Mouse (Mus musculus): ENCODE data around the gene Gm5134. TPM values are rescaled to one million over a fixed set of nuclear protein-coding genes. Genes with fewer than 3 reads are reported as not detected.

Gm5134 gene
- polyA plus RNA-seq, 1 experiment from 2014 or later: not detected

DNA sequence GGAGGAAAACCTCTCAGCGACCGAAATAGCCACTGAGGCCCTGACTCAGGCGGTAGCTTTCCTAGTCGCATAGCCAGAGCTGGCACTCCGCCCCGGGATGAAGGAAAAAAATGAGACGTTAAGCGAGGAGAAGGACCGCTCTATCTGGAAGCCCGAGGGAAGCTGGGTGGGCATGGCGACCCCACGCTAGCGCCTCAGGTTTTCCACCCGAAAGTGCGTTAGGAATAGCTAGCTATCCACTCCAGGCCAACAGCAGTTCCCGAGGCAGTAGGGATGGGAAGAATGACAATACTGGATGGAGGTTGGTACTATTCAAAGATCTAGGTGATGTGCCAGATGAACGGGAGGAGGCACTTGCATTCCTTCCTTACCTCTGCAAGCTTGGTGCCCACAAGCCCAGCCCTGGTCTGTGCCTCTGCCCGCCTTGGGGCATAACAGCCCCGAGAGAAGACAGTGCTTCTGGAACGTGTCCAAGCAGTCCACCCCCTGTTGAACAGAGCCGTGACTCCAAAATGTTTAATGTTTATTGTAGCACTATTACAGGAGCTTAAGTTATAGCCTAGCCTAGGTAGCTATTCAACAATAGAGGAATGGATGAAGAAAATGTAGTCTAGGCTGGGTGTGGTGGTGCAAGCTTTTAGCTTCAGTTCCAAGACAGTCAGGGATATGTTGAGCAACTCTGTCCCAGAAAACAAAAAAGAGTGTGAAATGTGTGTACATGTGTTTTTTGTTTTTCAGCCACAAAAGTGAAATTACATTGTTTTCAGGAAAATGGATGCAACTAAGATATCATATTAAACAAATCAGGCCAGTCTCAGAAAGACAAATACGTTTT is 32.4 kb upstream of the Gm5134 start:
- 7% methylated on average over 22 of the region's 22 CpGs for WGBS

DNA sequence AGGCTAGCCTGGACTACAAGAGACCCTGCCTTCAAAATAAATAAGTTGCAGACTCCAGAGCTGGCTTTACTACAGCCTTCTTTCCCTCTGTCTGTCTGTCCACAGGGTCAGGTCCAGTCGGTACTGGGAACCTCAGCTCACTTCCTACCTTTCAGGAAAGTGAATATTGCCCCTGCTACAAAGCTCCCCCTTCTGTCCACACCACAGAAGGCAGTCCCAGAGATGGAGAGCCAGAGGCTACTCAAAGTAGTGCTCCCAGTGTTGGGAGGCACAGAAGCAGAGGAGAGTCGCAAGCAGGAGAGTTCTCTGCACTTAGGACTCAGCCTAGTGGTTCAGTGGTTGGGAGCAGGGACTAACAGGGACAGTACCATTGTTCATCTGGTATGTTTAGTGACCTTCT is 30.0 kb upstream of the Gm5134 start:
- DNase-seq (ENCODE audit: low spot score) (no peak), ATAC-seq (replicated peaks; ENCODE audit: low FRiP score) (no peak)
- Histone ChIP-seq H3K27me3 (ENCODE audit: control insufficient read depth, insufficient read depth, low read length) (no peaks in the 10 kb centered on the region), H3K4me2 (ENCODE audit: low read depth, low read length, severe bottlenecking) (no peak overlapping the region), H3K36me3 (ENCODE audit: control insufficient read depth, insufficient read depth, low read length) (no peaks in the 10 kb centered on the region; the same call in 1 of the 2 replicates), H3K4me1 (replicated peaks; ENCODE audit: control insufficient read depth, insufficient read depth, low read length) (peaks cover 3% of the 10 kb centered on the region; the same call in 1 of the 2 replicates), H3K9me3 (ENCODE audit: control insufficient read depth, low read length) (no peaks in the 10 kb centered on the region), H3K4me3 (ENCODE audit: low read depth, low read length) (no peak overlapping the region), H3K27ac (ENCODE audit: low read depth, low read length) (no peak overlapping the region), H3K9ac (ENCODE audit: low read length) (no peak overlapping the region)
- 70% methylated on average over 2 of the region's 2 CpGs for WGBS

More for the DNA sequence above, 32.4 kb upstream of the Gm5134 start:
- no peaks in the 10 kb centered on the region; the same call in 1 of the 2 replicates for H3K36me3 ChIP-seq (ENCODE audit: control insufficient read depth, insufficient read depth, low read length)
- ATAC-seq (replicated peaks; ENCODE audit: low FRiP score) (peak; percentile 40; the same call in 1 of the 2 replicates), DNase-seq (ENCODE audit: low spot score) (no peak)
- peaks cover 3% of the 10 kb centered on the region; the same call in 1 of the 2 replicates for H3K4me1 ChIP-seq (replicated peaks; ENCODE audit: control insufficient read depth, insufficient read depth, low read length)
- H3K9ac ChIP-seq (ENCODE audit: low read length): peak overlapping the region; percentile 96
- peak overlapping the region; percentile 77 for H3K4me2 ChIP-seq (ENCODE audit: low read depth, low read length, severe bottlenecking)
- peak overlapping the region; percentile 92 for H3K27ac ChIP-seq (ENCODE audit: low read depth, low read length)
- no peaks in the 10 kb centered on the region for H3K27me3 ChIP-seq (ENCODE audit: control insufficient read depth, insufficient read depth, low read length)
- peak overlapping the region; percentile 78 for H3K4me3 ChIP-seq (ENCODE audit: low read depth, low read length)
- H3K9me3 ChIP-seq (ENCODE audit: control insufficient read depth, low read length): no peaks in the 10 kb centered on the region

DNA sequence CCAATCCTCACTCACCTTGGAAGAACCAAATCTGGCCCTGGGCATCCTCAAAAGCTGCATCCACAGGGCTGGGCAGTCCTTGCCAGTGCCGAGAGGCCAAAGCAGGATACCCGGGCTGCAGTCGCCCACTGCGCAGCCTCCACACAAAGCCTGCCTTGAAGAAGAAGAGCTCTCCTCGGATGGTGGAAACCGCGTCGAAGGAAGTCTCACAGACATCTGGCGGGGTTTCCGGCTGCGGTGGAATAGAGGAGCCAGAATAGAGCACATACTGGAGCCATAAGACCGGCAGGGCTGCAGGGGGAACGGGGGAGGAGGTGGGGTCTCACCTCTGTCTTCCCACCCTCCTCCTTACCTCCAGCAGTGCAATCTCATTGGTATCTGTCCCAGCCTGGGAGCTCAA is 27.9 kb upstream of the Gm5134 start:
- no peak for ATAC-seq (replicated peaks; ENCODE audit: low FRiP score)
- Histone ChIP-seq H3K27me3 (ENCODE audit: control insufficient read depth, insufficient read depth, low read length) (peaks cover 10% of the 10 kb centered on the region), H3K4me1 (replicated peaks; ENCODE audit: control insufficient read depth, insufficient read depth, low read length) (no peaks in the 10 kb centered on the region), H3K9me3 (ENCODE audit: control insufficient read depth, low read length) (no peaks in the 10 kb centered on the region), H3K9ac (ENCODE audit: low read length) (no peak overlapping the region), H3K4me2 (ENCODE audit: low read depth, low read length, severe bottlenecking) (no peak overlapping the region), H3K4me3 (ENCODE audit: low read depth, low read length) (no peak overlapping the region), H3K27ac (ENCODE audit: low read depth, low read length) (no peak overlapping the region), H3K36me3 (ENCODE audit: control insufficient read depth, insufficient read depth, low read length) (no peaks in the 10 kb centered on the region; the same call in 1 of the 2 replicates)
- no peak for DNase-seq (ENCODE audit: low spot score)
- 81% methylated on average over 13 of the region's 13 CpGs for WGBS

DNA sequence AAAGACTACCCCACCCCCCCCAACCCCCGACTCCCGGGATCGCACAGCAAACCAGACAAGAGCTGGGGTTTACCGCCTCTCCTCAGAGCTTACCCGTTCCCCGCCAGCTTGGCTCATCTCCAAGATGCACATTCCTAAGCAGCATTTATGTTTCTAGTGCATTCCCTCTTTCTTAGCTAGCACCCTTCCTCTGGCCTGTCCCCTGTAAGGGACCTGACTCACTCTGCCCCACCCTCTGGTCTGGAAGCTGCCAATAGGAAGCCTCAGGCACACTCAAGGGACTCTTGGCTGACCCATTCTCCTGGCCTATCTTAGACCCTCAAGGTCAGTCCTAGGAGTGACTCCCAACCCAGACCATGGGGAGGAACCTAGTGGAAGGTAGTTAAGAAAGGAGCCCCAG is 24.0 kb upstream of the Gm5134 start:
- Histone ChIP-seq H3K4me3 (ENCODE audit: low read depth, low read length) (no peak overlapping the region), H3K9ac (ENCODE audit: low read length) (no peak overlapping the region), H3K27ac (ENCODE audit: low read depth, low read length) (no peak overlapping the region), H3K4me1 (replicated peaks; ENCODE audit: control insufficient read depth, insufficient read depth, low read length) (peaks cover 11% of the 10 kb centered on the region), H3K36me3 (ENCODE audit: control insufficient read depth, insufficient read depth, low read length) (no peaks in the 10 kb centered on the region), H3K27me3 (ENCODE audit: control insufficient read depth, insufficient read depth, low read length) (peaks cover 16% of the 10 kb centered on the region), H3K9me3 (ENCODE audit: control insufficient read depth, low read length) (no peaks in the 10 kb centered on the region), H3K4me2 (ENCODE audit: low read depth, low read length, severe bottlenecking) (no peak overlapping the region)
- WGBS: 34% methylated on average over 6 of the region's 6 CpGs
- no peak for ATAC-seq (replicated peaks; ENCODE audit: low FRiP score)
- no peak for DNase-seq (ENCODE audit: low spot score)

DNA sequence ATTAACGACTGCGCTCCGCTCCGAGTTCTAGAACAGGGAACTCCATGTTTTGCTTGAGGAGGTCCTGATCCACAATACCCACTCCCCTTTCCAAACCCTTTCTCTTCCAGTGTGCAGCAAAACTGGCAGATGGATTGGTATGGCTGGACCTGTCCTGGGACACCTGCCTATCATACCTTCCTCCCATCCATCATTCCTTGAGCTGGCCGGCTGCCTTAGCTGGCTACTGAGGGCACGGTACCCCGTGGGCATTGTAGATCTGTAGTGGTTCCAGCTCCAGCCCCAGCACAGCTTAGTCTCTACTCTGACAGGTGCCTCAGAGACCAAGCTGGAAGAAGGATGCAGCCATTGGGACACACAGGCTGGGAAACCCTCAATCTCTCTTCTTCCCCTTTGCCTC is 23.0 kb upstream of the Gm5134 start:
- Histone ChIP-seq H3K9me3 (ENCODE audit: control insufficient read depth, low read length) (no peaks in the 10 kb centered on the region), H3K4me2 (ENCODE audit: low read depth, low read length, severe bottlenecking) (no peak overlapping the region), H3K36me3 (ENCODE audit: control insufficient read depth, insufficient read depth, low read length) (no peaks in the 10 kb centered on the region), H3K4me1 (replicated peaks; ENCODE audit: control insufficient read depth, insufficient read depth, low read length) (peaks cover 11% of the 10 kb centered on the region), H3K9ac (ENCODE audit: low read length) (no peak overlapping the region; the same call in 1 of the 2 replicates), H3K27me3 (ENCODE audit: control insufficient read depth, insufficient read depth, low read length) (peaks cover 23% of the 10 kb centered on the region), H3K4me3 (ENCODE audit: low read depth, low read length) (no peak overlapping the region), H3K27ac (ENCODE audit: low read depth, low read length) (no peak overlapping the region)
- 25% methylated on average over 7 of the region's 7 CpGs for WGBS
- ATAC-seq (replicated peaks; ENCODE audit: low FRiP score) (no peak), DNase-seq (ENCODE audit: low spot score) (no peak)

DNA sequence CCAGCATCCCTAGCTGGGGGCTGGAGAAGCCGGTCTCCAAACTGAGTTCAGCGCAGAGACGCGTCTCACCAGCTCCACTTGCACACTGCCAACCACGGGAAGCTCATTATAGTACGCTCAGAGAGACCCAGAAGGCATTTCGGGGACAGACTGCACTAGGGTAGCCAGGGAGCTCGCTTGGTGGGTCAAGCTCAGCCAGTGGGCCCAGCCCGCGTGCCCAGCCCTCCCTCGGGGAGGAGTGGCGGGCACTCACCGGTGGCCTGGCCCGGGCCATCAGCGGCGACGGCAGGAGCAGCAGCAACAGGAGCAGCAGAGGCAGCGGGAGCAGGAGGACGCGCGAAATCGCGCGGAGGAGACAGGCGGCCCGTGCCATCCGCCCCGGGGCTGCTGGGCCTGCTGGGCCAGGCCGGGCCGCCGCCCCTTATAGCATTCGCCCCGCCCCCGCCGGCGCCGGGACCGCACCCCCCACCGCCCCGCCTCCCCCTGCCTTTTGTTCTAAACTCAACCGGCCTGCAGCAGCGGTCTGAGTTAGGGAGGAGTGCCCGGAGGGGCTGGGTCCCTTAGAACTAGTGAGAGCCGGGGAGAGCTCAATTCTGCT is 22.1 kb upstream of the Gm5134 start:
- Histone ChIP-seq H3K9ac (ENCODE audit: low read length) (peak overlapping the region; percentile 85), H3K27ac (ENCODE audit: low read depth, low read length) (no peak overlapping the region), H3K4me1 (replicated peaks; ENCODE audit: control insufficient read depth, insufficient read depth, low read length) (peaks cover 11% of the 10 kb centered on the region), H3K9me3 (ENCODE audit: control insufficient read depth, low read length) (no peaks in the 10 kb centered on the region), H3K36me3 (ENCODE audit: control insufficient read depth, insufficient read depth, low read length) (no peaks in the 10 kb centered on the region), H3K4me3 (ENCODE audit: low read depth, low read length) (peak overlapping the region; percentile 47), H3K27me3 (ENCODE audit: control insufficient read depth, insufficient read depth, low read length) (peaks cover 32% of the 10 kb centered on the region), H3K4me2 (ENCODE audit: low read depth, low read length, severe bottlenecking) (peak overlapping the region; percentile 95)
- DNase-seq (ENCODE audit: low spot score) (peak; percentile 88), ATAC-seq (replicated peaks; ENCODE audit: low FRiP score) (peak; percentile 76)
- WGBS: under 1% methylated on average over 29 of the region's 44 CpGs

DNA sequence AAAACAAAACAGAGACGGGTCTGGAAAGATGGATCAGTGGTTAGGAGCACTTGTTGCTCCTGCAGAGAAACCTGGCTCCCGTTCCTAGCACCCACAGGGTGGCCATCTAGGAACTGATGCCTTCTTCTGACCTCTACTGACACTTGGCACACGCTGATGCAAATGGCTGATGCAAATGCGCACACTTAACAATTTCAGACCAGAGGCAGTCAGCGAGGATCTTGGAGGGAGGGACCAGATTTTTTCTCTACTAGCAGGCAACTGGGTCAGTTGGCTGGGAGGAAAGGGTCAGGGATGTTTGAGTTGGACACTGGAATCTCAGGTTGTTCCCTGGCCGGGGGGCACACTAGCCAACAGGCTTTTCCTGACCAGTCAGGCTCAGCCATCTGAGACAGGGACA is 21.4 kb upstream of the Gm5134 start, which contains the start of gene Chchd10:
TSS of gene Chchd10 (plus strand) at position 240 of the 400 bp plus-strand sequence.
- peak within 1 kb of the TSS; percentile 85 for H3K9ac ChIP-seq (ENCODE audit: low read length)
- WGBS: 29% methylated on average over 6 of the region's 6 CpGs
- no peak within 1 kb of the TSS for H3K27ac ChIP-seq (ENCODE audit: low read depth, low read length)
- H3K4me3 ChIP-seq (ENCODE audit: low read depth, low read length): peak within 1 kb of the TSS; percentile 47
- DNase-seq (ENCODE audit: low spot score) (no peak), ATAC-seq (replicated peaks; ENCODE audit: low FRiP score) (no peak)
- peaks cover 11% of the 10 kb centered on the region for H3K4me1 ChIP-seq (replicated peaks; ENCODE audit: control insufficient read depth, insufficient read depth, low read length)
- H3K4me2 ChIP-seq (ENCODE audit: low read depth, low read length, severe bottlenecking): peak within 1 kb of the TSS; percentile 95
- H3K9me3 ChIP-seq (ENCODE audit: control insufficient read depth, low read length): no peaks in the 10 kb centered on the region
- peaks cover 36% of the 10 kb centered on the region for H3K27me3 ChIP-seq (ENCODE audit: control insufficient read depth, insufficient read depth, low read length)
- H3K36me3 ChIP-seq (ENCODE audit: control insufficient read depth, insufficient read depth, low read length): no peaks in the 10 kb centered on the region

DNA sequence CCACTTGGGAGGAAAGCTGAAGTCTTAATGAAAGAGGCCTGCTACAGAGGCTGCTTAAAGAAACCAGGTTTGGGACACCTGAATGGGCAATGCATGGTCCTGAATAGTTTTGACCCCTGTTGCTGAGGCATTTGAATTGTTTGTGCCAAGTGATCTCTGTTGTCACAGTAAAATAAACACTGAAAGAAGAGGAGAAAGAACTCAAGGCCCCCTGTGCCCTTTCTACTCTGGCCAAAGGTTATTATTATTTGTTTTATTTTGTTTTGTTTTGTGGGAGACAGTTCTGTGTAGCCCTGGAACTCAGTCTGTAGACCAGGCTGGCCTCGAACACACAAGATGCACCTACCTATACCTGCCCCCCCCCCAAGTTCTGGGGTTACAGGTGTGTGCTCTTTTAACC is 19.3 kb upstream of the Gm5134 start:
- Histone ChIP-seq H3K9me3 (ENCODE audit: control insufficient read depth, low read length) (no peaks in the 10 kb centered on the region), H3K9ac (ENCODE audit: low read length) (no peak overlapping the region), H3K27me3 (ENCODE audit: control insufficient read depth, insufficient read depth, low read length) (peaks cover 34% of the 10 kb centered on the region), H3K4me2 (ENCODE audit: low read depth, low read length, severe bottlenecking) (peak overlapping the region; percentile 92; the same call in 1 of the 2 replicates), H3K4me1 (replicated peaks; ENCODE audit: control insufficient read depth, insufficient read depth, low read length) (peaks cover 11% of the 10 kb centered on the region), H3K4me3 (ENCODE audit: low read depth, low read length) (no peak overlapping the region), H3K27ac (ENCODE audit: low read depth, low read length) (no peak overlapping the region), H3K36me3 (ENCODE audit: control insufficient read depth, insufficient read depth, low read length) (no peaks in the 10 kb centered on the region)
- 62% methylated on average over 1 of the region's 1 CpGs for WGBS
- ATAC-seq (replicated peaks; ENCODE audit: low FRiP score): no peak
- DNase-seq (ENCODE audit: low spot score): no peak
